Mouse (Mus musculus) c-Kit-positive CD71-positive TER-119-negative erythroid progenitor cells, embryonic 14.5 days (primary cell): Measurements from ENCODE around the gene 2510039O18Rik.

Source experiments
- DNase-seq: peaks from one replicate; pipeline ENCODE4 v3.0.0-alpha.2; 2013; ENCODE audit warnings: low read depth

2510039O18Rik gene

DNA sequence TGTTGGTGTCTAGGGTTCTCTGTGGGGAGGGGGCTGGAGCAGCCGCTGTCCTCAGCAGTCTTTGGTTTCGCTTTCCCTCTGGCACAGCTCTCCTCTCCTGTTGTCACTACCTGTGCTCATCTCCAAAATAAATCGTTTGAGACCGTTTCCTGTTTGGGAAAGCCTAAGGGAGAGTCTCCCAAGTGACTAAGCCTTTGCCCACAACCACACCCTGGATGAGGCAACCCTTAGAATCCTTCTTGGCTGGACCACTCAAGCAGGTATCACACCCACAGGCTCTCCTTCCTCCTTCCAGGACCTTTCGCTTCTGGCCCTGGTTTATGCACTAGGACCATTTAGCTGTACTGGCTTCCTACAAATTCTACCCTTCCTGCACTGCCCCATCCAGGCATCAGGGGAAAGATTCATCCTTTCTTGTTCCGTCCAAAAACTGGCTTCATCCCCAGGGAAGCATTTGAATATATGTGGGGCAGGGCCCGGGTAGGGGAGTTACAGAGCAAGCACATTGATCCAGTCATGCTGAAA, 52.9 kb downstream of the 2510039O18Rik start:
- DNase-seq, result no peak

DNA sequence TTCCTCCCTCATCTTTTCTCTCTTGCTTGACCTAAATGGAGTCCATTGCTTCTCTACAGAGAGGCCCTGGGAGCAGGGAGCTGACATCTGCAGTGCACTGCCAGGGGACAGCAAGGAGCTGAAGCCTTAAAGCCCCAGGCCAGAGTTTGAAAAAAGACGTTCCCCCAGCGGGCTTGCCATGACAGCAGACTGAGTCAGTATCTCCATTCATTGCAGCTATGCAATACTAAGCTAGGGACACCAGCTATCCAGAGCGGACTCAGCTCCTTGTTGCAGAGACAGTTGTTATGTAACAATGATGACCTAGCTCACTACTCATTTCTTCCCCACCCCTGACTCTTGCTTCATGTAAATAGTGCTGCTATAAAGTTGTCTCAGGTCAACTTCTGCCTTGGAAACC, 54.6 kb downstream of the 2510039O18Rik start:
- no peak for DNase-seq
